Mouse (Mus musculus) heart, adult 2 months (tissue): ENCODE measurements around the gene Ncl. TPM values are rescaled to one million over a fixed set of nuclear protein-coding genes. Genes with fewer than 3 reads are reported as not detected.
A peak's percentile ranks its signal among the peaks of the same experiment; 100 is the strongest.

Source experiments
- DNase-seq, 2 experiments: peaks; one replicate each; pipeline ENCODE4 v3.0.0; 2021
- H3K27ac ChIP-seq: fragments of 200-600 bp; 2 replicates; pipeline ENCODE4 v1.8.1; 2022
- H3K27me3 ChIP-seq: fragments of 200-500 bp; 2 replicates; pipeline ENCODE4 v1.6.1; 2012; ENCODE audit warnings: mild to moderate bottlenecking, low read length, inconsistent platforms, mixed read lengths; ENCODE audit not compliant: control insufficient read depth, insufficient read depth
- H3K36me3 ChIP-seq: fragments of 200-500 bp; 2 replicates; pipeline ENCODE4 v1.6.1; 2012; ENCODE audit warnings: low read length, inconsistent platforms; ENCODE audit not compliant: control insufficient read depth, insufficient read depth
- H3K4me1 ChIP-seq: fragments of 200-500 bp; 2 replicates; pipeline ENCODE4 v1.6.1; 2011; ENCODE audit warnings: low read length; ENCODE audit not compliant: control insufficient read depth, insufficient read depth
- H3K4me3 ChIP-seq: fragments of 200-600 bp; 2 replicates; pipeline ENCODE4 v1.8.1; 2022
- H3K79me2 ChIP-seq: fragments of 200-500 bp; replicated peaks from 2 replicates; pipeline ENCODE4 v1.6.1; 2012; ENCODE audit warnings: mild to moderate bottlenecking, inconsistent platforms, low read length, moderate library complexity, mixed read lengths; ENCODE audit not compliant: control insufficient read depth, insufficient read depth
- H3K9ac ChIP-seq: fragments of 200-500 bp; 2 replicates; pipeline ENCODE4 v1.6.1; 2012; ENCODE audit warnings: low read depth, mild to moderate bottlenecking, control low read depth, inconsistent platforms, low read length, mixed read lengths
- CTCF ChIP-seq: fragments of 200-600 bp; IDR thresholded peaks from 2 replicates; pipeline ENCODE4 v1.8.1; 2022; ENCODE audit warnings: antibody characterized with exemption, mild to moderate bottlenecking, moderate library complexity
- EP300 ChIP-seq: fragments of 200-500 bp; IDR thresholded peaks from 2 replicates; pipeline ENCODE4 v1.6.1; 2011; ENCODE audit warnings: low read depth, low read length, control low read depth; ENCODE audit not compliant: insufficient read depth
- POLR2A ChIP-seq: fragments of 200-500 bp; IDR thresholded peaks from 2 replicates; pipeline ENCODE4 v1.6.1; 2011; ENCODE audit warnings: mild to moderate bottlenecking, low read depth, low read length, control low read depth; ENCODE audit not compliant: insufficient read depth
- WGBS: fragments of 180-500 bp; shearing (Covaris S2); methylation state at CpG from one replicate; pipeline ENCODE4 v1.1.7; 2018; 5-methylcytosine and 5-hydroxymethylcytosine counted together
- intact Hi-C: fragments of 180-260 bp; cut with DNase I; formaldehyde crosslinking; loops from one replicate; pipeline ENCODE4 v1.15.1; 2025
- polyA plus RNA-seq: library from polyadenylated mRNA; depleted of rRNA; stranded (reverse); fragments of >200 nt; gene quantifications from 2 replicates; pipeline ENCODE4 v1.2.3, GENCODE M21; 2012
- total RNA-seq, 2 experiments: library from RNA; stranded (reverse); gene quantifications; 2 replicates each; pipeline ENCODE4 v1.2.3; 2021

The Ncl gene
- total and polyA plus RNA-seq, 3 experiments: 7.2 to 120 (median 95.9) TPM

DNA sequence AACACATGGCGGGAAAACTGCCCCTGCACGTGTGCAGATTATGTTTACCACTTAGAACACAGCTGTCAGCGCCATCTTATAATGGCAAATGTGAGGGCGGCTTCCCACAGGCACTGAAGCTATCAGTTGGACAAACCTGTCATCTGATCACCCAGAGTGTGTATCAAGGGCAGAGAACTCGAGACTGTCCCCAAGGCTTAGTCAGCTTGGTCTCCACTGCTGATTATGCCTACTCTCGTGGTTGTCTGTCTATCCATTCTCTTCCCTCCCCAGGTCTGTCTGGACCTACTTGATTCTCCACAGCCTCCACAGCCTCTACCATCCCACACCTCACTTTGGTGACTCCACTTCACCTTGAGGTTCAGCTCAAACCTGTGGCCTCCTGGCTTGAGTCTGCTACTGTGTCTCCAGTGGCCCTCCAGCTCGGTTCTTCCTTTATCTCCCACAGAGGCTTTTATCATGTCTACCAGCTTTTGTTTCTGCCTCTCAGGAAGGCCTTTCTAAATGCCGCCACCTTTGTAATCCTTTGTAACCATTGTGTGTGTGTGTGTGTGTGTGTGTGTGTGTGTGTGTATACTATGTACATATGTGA, 38.3 kb downstream of the Ncl start:
- H3K79me2 ChIP-seq: no peaks in the 10 kb centered on the region
- H3K27me3 ChIP-seq: no peaks in the 10 kb centered on the region
- no peak overlapping the region for H3K27ac ChIP-seq
- H3K36me3 ChIP-seq: no peaks in the 10 kb centered on the region
- TF ChIP-seq POLR2A (no peak), CTCF (no peak), EP300 (no peak)
- no peak for DNase-seq
- no peak overlapping the region for H3K4me3 ChIP-seq
- intact Hi-C loops: no loop called here
- WGBS: 80% methylated on average over 7 of the region's 8 CpGs
- H3K4me1 ChIP-seq: no peaks in the 10 kb centered on the region
- no peak overlapping the region for H3K9ac ChIP-seq

DNA sequence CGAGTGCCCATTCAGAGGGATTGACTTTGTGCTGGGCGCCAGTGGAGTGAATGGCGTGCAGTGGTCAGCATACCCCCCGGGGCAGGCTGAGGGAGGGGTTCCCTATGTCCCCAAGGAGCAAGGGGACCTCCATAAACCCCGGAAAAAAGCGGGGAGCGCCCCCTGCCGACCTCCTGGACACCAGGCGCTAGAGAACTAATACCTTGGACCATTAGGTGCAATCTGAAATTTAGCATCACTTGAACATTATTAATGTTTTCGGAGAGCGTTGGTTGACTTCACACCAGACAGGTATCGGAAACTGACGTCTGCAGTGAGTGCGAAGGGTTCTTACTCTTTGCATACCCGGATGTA, 45.5 kb downstream of the Ncl start:
- Histone ChIP-seq H3K9ac (no peak overlapping the region), H3K4me3 (no peak overlapping the region), H3K4me1 (no peaks in the 10 kb centered on the region), H3K27ac (no peak overlapping the region), H3K79me2 (no peaks in the 10 kb centered on the region), H3K36me3 (no peaks in the 10 kb centered on the region), H3K27me3 (0 out of 2 replicates have a peak, but pooled peaks cover 2% of the 10 kb centered on the region)
- intact Hi-C loops: no loop called here
- peak in 1 of 2 experiments; percentile 15 for DNase-seq
- no peak for TF ChIP-seq POLR2A
- no peak for TF ChIP-seq EP300
- TF ChIP-seq CTCF: peak; percentile 48
- 27% methylated on average over 15 of the region's 15 CpGs for WGBS

DNA sequence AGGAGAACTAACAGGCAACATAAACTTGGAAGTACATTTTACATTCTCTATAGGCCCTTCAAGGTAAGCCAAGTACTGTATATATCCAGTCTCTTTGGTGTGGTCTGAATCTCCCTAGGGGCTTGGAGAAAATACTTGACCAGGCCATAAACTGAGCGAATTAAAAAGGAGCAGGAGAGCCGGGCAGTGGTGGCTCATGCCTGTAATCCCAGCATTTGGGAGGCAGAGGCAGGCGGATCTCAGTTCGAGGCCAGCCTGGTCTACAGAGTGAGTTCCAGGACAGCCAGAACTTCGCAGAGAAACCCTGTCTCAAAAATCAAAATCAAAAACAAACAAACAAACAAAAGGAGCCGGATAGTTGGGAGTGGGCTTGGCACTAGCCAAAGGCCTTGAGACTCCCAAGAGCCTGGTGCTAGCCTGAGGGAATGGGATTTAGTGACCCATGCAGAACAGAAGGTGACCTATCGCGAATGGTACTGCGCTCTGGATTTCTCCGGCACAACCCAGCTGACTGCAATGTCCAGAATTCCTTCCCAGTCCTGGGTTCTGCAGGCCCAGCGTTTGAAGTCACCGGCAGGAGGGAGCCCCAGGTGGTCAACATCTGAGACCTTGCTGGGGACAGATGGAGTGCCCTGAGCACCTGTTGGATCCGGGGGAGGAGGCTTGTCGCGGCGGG, 46.0 kb downstream of the Ncl start:
- 50% methylated on average over 16 of the region's 16 CpGs for WGBS
- Histone ChIP-seq H3K27me3 (0 out of 2 replicates have a peak, but pooled peaks cover 2% of the 10 kb centered on the region), H3K27ac (no peak overlapping the region), H3K36me3 (no peaks in the 10 kb centered on the region), H3K9ac (no peak overlapping the region), H3K79me2 (no peaks in the 10 kb centered on the region), H3K4me3 (no peak overlapping the region), H3K4me1 (no peaks in the 10 kb centered on the region)
- no peak for TF ChIP-seq EP300
- TF ChIP-seq CTCF: no peak
- no peak for TF ChIP-seq POLR2A
- intact Hi-C loops: no loop called here
- no peak for DNase-seq

DNA sequence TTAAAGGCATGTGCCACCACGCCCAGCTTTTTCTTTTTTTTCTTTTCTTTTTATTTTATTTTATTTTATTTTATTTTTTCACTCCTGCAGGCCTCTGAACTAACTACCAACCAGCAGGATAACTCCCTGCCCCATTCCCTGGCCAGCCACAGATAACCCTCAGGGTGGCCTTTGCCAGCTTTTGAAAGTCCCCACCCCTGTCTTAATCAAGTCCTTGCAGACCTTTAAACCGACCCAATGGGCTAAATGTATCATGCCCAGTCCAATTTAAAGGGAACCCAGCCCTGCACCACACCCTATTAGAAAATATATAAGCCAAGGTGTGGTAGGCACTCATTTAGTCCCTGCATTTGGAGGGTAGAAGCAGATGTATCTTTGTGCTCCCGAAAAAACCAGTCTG, 46.9 kb downstream of the Ncl start:
- no peaks in the 10 kb centered on the region for H3K36me3 ChIP-seq
- TF ChIP-seq EP300: no peak
- TF ChIP-seq POLR2A: no peak
- no peak for TF ChIP-seq CTCF
- no peak for DNase-seq
- no peaks in the 10 kb centered on the region for H3K79me2 ChIP-seq
- intact Hi-C loops: no loop called here
- no peak overlapping the region for H3K4me3 ChIP-seq
- no peak overlapping the region for H3K9ac ChIP-seq
- no peaks in the 10 kb centered on the region for H3K4me1 ChIP-seq
- WGBS: 81% methylated on average over 3 of the region's 3 CpGs
- H3K27ac ChIP-seq: no peak overlapping the region
- H3K27me3 ChIP-seq: 0 out of 2 replicates have a peak, but pooled peaks cover 2% of the 10 kb centered on the region

DNA sequence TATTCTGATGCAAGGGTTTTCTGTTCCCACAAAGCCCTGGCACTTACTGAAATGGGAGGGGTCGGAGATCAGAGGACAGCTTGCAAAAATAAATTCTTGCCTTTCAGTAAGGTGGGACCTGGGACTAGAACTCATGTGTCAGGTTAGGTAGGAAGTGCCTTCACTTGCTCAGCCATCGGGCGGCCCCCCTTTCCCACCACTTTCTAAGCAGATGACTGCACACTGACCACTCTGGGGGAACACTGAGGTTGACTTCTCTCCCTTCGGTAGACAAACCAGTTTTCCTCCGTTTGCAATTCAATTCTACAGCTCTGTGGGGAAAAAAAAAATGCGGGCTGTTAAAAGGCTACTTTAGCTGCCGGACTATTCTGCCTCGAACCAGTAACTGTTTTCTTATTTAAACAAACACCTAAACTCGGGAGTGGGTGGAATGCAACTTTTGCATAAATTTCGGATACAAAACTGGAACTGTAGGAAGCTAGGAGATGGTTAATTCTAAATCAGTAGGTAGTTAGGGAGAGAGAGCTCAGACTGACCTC, 47.7 kb downstream of the Ncl start:
- no peak overlapping the region for H3K9ac ChIP-seq
- no peak overlapping the region for H3K4me3 ChIP-seq
- H3K4me1 ChIP-seq: no peaks in the 10 kb centered on the region
- H3K27ac ChIP-seq: no peak overlapping the region
- H3K36me3 ChIP-seq: no peaks in the 10 kb centered on the region
- H3K79me2 ChIP-seq: no peaks in the 10 kb centered on the region
- 63% methylated on average over 10 of the region's 10 CpGs for WGBS
- intact Hi-C loops: no loop called here
- H3K27me3 ChIP-seq: 0 out of 2 replicates have a peak, but pooled peaks cover 2% of the 10 kb centered on the region
- no peak for DNase-seq
- TF ChIP-seq EP300 (no peak), POLR2A (no peak)

DNA sequence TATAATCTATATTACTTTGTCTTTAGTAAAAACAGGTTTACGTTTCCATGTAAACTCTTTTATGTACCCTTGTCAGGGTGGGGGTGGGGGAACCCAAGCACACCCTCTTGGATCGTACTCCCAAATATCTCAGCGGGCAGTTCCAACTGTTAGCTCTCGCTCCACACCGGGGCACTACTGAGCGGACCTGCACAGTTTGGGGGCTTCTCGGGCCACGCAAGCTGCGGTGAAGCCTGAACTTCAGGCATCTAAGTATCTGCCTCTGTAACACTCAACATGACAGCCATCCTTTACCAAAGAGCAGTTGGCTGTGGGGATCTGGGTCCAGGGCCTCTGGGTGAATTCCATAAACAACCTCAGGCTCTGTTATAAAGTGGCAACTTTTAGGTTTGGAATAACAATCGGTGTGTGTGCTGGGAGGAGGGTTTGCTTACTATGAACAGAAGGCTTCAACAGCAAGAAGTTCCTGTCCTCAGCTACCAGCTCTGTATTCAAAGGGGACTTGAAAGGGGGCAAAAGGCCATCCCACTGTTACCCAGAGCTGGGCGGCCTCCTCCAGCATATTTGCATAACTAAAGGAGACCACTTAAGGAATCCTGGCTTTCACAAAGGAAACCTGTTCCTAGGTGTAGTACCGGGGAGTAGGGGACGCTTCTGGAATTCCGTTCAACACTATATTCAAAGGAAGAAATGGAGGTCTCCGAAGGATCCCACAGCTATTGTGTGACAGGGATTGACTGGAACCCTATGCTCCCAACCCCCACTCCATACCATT, 48.5 kb downstream of the Ncl start:
- H3K9ac ChIP-seq: no peak overlapping the region
- intact Hi-C loops: no loop called here

More for the DNA sequence above, 48.5 kb downstream of the Ncl start:
- 66% methylated on average over 15 of the region's 15 CpGs for WGBS
- 0 out of 2 replicates have a peak, but pooled peaks cover 2% of the 10 kb centered on the region for H3K27me3 ChIP-seq
- DNase-seq: no peak
- H3K36me3 ChIP-seq: no peaks in the 10 kb centered on the region
- no peak overlapping the region for H3K27ac ChIP-seq
- no peaks in the 10 kb centered on the region for H3K4me1 ChIP-seq
- H3K4me3 ChIP-seq: no peak overlapping the region
- TF ChIP-seq CTCF: no peak
- TF ChIP-seq POLR2A: no peak
- TF ChIP-seq EP300: no peak
- no peaks in the 10 kb centered on the region for H3K79me2 ChIP-seq
